Mouse (Mus musculus) kidney, adult 2 months (tissue): ENCODE results near the gene Olfr1459.

Source experiments
- CTCF ChIP-seq: fragments of 200-500 bp; conservative IDR thresholded peaks from 2 replicates; pipeline ENCODE4 v1.5.1; 2011; ENCODE audit warnings: low read depth, mild to moderate bottlenecking, control low read depth, low read length, moderate library complexity, mixed read lengths; ENCODE audit not compliant: insufficient read depth, insufficient read length
- POLR2A ChIP-seq: fragments of 200-500 bp; IDR thresholded peaks from one replicate; pipeline ENCODE4 v1.6.1; 2011; ENCODE audit warnings: low read depth, low read length, control low read depth

- TF ChIP-seq POLR2A (no peak), CTCF (no peak)
Observed at GRCm38 (mm10) chr19:13093908-13094307, 55.4 kb downstream of the Olfr1459 start.
